ENCODE assay signal across 20 mouse cellular contexts in the genomic region with DNA sequence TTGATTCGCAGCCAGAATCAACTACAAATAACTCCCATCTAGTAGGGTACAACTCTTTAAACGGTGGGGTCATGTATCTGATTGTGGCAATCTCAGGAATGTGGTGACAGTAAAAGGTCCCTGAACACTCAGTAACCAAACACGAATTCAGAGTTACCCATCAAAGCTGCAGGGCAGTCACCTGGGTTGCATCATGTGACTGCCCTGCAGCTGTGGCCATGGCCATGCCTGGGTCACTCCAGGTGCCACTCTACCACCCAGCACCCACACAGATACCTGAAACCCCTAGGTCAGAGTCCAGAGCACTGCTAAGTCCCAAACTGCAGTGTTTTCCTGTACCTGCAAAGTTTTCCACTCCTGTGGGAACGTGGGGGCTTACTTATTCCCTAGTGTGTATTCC. TPM values are rescaled to one million over a fixed set of nuclear protein-coding genes. Genes with fewer than 3 reads are reported as not detected.
"Had no signal": no experiment of that assay in that cellular context is flagged by ENCODE, and none has a peak within 500 bp of the region (broad histone marks: within the 10 kb centered on the region; RNA-seq: fewer than 3 reads in every experiment).

No protein-coding gene starts in this region.

- H3K27me3 ChIP-seq: lung, embryonic 15.5 days; midbrain, embryonic 13.5 days; midbrain, embryonic 15.5 days; neural tube, embryonic 12.5 days; stomach, embryonic 15.5 days had no signal

- H3K27ac ChIP-seq: lung, embryonic 15.5 days; macrophage; midbrain, embryonic 13.5 days; midbrain, embryonic 15.5 days; neural tube, embryonic 12.5 days; stomach, embryonic 15.5 days; stomach, postnatal 0 days had no signal

- H3K9ac ChIP-seq: lung, embryonic 15.5 days; midbrain, embryonic 13.5 days; midbrain, embryonic 15.5 days; neural tube, embryonic 12.5 days; stomach, embryonic 15.5 days had no signal

- H3K4me2 ChIP-seq: lung, embryonic 15.5 days; midbrain, embryonic 11.5 days; midbrain, embryonic 13.5 days; midbrain, embryonic 15.5 days; neural tube, embryonic 12.5 days; stomach, embryonic 15.5 days had no signal

- H3K4me1 ChIP-seq: neural tube, embryonic 12.5 days had no signal

- H3K4me3 ChIP-seq: lung, embryonic 15.5 days; megakaryocyte, embryonic 14.5 days; midbrain, embryonic 13.5 days; midbrain, embryonic 15.5 days; neural tube, embryonic 12.5 days; stomach, embryonic 15.5 days had no signal

- H3K9me3 ChIP-seq: lung, embryonic 15.5 days; megakaryocyte, embryonic 14.5 days; midbrain, embryonic 13.5 days; midbrain, embryonic 15.5 days; neural tube, embryonic 12.5 days; stomach, embryonic 15.5 days had no signal

- ATAC-seq: lung, postnatal 0 days; midbrain, embryonic 13.5 days; midbrain, embryonic 15.5 days had no signal

- DNase-seq: lung, adult 2 months; lung, postnatal 14 days; lung, postnatal 36 days; right cerebral cortex, postnatal 14 days; thymus, adult 2 months; thymus, postnatal 25 days; thymus, postnatal 4 days had no signal

- H3K36me3 ChIP-seq: lung, embryonic 15.5 days; midbrain, embryonic 13.5 days; midbrain, embryonic 15.5 days; neural tube, embryonic 12.5 days; stomach, embryonic 15.5 days had no signal

RNA-seq across cellular contexts. Expression of gene Wipf3, which starts 9.1 kb away (rescaled TPM):
- total RNA-seq: megakaryocyte progenitor cell, adult 5-6 weeks; monocyte, adult 5-6 weeks; neutrophil, adult 5-6 weeks had no signal
- polyA plus RNA-seq: macrophage had no signal
